Mouse (Mus musculus) MEL-GATA-1-ER (cell line): Measurements from ENCODE around the gene Ankrd2.
A peak's percentile ranks its signal among the peaks of the same experiment; 100 is the strongest.

ENCODE experiments used
- DNase-seq: peaks from one replicate; pipeline ENCODE4 v3.0.0-alpha.2; 2012; ENCODE audit warnings: low read depth; ENCODE audit errors: extremely low read depth

Ankrd2 gene

DNA sequence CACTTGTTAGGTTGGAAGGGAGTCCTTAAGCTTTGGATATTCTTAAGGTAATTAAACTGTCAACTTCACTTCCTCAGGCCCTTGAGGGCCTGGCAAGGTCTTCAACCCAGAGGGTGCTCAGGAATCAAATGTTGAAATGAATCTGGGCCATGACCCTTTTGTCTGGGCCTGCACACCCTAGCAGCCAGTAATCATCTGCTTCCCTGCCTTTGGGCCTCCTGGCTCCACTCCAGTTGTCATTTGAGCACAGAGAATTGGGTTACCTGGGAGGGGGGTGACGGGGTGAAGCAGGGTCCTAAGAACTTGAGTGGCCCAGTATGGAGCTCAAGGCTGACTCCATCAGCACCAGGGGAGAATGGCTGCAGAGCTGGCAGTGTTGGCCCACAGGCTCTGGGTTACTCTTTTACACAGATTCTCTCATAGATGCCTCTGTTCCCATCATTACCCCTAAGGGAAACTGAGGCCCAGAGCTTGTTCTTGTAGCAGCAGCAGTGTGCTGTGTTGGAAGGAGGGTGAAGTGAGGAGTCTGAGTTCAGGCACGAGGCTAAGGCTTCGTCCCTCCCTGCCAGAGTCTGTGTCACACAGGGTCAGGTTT, 21.5 kb upstream of the Ankrd2 start:
- DNase-seq, result no peak

DNA sequence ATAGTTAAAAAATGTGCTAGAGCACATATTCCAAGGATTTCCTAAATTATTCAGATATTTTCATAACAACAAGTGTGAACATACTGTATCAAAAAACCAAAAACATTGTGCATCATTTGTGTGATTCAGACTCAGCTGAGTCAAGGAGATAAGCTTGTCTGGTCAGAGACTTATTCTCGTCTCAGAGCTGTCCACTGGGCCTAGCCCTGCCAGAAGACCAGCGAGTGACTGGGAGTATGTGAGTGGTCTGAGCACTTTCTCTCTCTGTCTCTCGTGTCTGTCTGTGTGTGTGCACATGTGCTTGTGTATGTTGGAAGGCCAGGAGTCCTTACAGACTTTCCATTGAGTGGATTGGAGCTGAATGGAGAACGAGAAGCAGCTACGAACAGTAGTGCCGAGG, 20.8 kb upstream of the Ankrd2 start:
- DNase-seq, result no peak

- DNase-seq, result no peak
These were observed 19.5 kb upstream of the Ankrd2 start for GRCm38 (mm10) chr19:42016251-42016650.

- DNase-seq, result no peak
These were observed 19.0 kb upstream of the Ankrd2 start for GRCm38 (mm10) chr19:42016840-42017239.

GRCm38 (mm10) chr19:42017399-42018247, 18.2 kb upstream of the Ankrd2 start:
- DNase-seq, result peak; percentile 10

DNA sequence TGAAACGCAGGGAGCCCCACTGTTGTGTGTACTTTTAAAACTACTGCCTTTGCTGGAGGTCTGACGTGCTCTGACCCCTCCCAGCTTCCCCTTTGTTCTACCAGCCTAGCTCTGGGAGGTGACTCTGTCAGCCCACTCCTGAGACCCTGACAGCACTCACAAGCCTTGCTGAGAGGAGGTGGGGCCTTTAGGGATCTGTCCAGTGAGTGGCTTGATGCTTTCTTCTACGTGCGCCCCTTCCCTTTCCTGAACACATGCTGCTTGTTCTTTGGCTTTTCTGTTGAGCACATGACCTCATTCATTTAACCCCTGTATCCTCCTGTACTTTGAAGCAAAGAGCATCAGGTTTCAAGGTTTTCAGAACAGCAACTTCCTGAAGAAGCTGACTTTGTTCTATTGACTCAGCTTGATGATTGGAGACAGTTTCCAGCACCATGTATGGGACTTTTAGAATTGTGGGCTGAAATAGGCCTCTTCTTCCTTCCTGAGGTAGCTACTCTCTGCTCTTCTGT, 16.7 kb upstream of the Ankrd2 start:
- DNase-seq, result no peak

DNA sequence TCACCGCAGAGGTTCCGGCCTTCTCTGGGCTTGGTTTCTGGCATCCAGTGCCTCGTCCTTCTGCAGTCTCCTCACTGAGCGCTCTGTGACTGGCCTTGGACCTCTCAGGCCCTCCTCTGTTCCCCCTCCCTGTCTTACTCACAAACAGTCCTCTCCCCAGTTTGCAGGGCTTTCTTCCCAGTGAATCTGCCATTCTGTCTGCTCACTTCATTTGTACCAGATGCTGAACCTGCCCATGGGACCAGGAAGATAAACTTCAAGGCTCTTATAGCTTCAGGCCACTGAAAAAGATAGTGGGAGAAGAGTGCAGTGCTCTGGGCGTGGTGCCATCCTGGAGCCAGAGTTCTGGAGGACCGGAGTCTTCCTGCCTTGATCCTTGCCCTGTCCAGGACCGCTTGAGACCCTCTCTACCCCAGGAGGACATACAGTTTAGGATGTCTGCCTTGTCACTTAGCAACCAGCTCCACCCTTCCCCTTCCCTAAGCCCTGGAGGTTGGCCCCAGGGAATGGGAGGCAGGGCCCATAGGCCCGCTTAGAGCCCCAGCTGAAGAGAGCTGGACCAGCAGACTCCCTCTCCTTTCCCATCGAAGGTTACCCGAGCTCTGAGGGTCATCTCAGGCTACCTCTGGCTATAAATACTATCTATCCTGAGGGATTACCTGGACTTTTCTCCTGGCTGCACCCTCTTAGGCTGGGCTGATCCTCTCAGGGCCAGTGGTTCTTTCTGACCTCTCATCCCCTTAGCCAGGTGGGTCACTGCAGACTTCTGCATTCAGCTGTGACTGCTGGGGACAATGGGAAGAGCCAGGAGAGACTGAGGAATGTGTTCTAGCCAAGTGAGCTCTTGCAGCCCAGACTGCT, 13.9 kb upstream of the Ankrd2 start:
- DNase-seq, result no peak

DNA sequence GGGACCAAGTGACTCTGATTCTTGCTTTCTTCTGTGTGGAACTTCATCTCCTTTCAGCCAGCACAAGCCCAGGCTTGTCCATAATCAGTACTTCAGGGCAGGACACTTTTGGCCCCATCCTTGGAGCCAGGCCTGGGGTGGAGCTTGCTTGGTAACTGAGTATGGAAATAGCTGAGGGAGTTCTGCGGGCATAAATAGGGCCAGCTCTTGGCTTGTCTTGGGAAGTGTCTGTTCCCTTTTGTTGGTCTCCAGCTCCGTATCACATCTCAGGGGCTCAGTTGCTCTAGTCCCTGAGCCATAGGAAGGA, 13.3 kb upstream of the Ankrd2 start:
- DNase-seq, result no peak

GRCm38 (mm10) chr19:42026158-42026557, 9.6 kb upstream of the Ankrd2 start:
- DNase-seq, result peak; percentile 56

DNA sequence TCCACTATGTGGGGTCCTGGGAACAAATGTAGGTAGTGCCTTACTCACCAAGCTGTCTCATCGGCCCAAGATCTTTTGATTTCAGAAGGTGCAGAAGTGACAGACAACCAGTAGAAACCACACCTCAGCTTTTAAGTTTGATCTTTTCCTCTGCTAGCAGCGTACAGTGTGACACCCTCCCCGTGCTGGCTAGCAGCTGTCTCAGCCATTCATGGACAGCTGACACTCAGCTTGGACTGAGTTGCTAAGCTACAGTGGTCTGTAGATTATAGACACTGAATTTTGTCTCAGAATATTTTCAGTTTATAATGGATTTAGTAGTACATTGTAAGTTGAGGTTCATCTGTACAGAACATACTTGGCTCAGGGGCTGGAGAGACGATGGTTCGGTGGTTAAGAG, 4.7 kb upstream of the Ankrd2 start:
- DNase-seq, result no peak

- DNase-seq, result no peak
These were observed 2.2 kb upstream of the Ankrd2 start for GRCm38 (mm10) chr19:42033611-42034010.

DNA sequence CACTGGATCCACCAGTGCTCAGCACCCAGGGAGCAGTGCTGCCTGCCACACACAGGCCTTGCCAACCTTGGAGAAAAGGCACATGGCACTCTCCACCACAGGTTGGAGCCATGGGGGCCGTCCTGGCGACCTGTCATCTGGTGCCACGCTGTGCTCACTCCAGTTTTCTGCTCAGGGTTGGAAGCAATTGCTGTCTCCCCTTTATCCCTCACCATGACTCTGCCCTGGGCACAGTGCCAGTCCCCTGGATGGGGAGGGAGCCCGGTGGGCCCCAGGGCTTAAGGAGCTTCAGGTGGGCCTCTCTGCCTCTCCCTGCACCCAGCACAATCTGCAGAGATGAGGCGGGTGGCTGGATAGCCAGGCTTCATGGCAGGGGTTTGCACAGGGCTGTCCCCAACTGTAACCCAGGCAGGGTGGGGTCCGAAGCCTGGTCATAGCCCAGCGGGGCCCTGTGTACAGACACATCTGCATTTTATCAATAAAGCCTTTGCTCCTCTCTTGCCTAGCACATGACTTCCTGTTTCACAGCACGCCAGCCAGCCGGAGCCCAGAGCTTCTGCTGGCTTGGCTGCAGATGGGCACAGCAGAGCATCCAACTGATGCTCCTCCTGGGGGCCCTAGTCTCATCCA, 1.5 kb upstream of the Ankrd2 start:
- no peak for DNase-seq

GRCm38 (mm10) chr19:42034881-42035455, 832 bp upstream of the Ankrd2 start:
- no peak for DNase-seq

DNA sequence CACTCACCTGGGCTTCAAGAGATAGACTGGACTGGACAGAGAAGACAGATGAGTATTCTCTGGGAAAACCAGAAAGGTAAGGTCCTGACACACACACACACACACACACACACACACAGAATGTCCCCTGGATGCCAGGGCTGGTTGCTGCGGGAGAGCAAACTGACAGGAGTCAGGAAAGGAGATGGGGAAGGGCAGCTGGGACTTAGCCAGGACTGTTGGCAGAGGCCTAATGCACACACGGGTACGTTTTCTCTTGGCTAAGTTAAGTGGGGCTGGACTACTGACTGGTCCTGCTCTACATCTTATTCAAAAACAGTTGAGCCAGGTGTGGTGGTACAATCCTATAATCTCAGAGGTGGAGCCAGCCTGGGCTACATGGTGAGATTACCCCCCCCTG, 557 bp downstream of the Ankrd2 start:
- no peak for DNase-seq

DNA sequence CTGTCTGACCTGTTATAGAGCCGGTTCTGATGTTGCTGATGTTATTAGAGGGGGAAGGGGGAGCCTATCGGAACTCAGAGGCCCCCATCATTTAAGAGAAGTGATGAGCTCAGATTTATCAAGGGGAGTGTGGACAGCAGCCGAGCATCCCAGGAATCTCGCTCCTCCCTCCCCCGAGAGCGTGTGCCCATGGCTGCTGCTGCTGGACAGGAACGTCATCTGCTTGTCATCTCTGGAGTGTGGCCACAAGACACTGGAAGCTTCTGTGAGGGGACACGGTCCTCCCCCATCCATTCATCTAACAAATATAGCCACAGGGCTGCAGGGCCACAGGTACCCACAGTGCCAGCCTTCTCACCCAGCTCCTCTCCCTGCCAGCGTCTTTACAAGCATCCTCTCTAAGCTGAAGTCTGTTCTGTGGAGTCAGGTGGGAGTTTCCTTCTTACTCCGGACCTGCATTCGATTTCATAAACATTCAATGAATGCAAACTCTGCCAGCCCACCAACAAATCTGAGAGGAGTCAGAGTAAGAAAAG, 1.4 kb downstream of the Ankrd2 start:
- no peak for DNase-seq

DNA sequence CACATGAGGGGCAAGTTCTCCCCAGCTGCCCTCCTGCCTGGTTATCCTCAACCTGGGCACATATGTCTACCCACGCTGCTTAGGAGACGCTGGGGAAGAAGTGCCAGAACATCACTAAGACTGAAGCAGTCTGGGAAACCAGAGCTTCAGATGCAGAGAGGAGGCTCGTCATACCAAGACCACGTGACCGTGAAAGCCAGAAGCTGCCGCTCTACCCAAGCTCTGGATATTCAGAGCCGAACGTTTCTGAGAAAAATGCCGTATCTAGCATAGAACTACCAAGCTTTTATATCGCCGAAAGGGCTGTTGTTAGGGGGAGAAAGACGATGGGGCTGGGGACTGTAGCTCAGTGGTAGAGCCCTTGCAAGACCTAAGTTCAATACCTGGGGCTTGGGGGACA, 2.5 kb downstream of the Ankrd2 start:
- DNase-seq, result no peak

DNA sequence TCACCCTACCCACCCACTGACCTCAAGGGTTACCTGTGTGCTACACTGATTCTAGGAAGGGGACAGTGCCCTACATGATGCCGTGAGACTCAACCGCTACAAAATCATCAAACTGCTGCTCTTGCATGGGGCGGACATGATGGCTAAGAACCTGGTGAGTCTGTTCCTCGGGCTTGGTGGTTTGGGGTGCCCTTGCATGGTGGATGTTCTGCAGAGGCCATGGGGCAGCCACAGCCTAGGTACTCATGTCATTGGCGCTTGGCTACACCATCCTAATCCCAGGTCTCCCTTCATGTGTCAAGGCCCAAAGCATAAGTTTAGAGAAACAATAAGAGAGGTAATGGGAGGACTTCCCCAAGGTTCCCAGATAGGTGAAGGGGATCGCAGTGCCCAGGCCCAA, 8.2 kb downstream of the Ankrd2 start:
- DNase-seq, result no peak

DNA sequence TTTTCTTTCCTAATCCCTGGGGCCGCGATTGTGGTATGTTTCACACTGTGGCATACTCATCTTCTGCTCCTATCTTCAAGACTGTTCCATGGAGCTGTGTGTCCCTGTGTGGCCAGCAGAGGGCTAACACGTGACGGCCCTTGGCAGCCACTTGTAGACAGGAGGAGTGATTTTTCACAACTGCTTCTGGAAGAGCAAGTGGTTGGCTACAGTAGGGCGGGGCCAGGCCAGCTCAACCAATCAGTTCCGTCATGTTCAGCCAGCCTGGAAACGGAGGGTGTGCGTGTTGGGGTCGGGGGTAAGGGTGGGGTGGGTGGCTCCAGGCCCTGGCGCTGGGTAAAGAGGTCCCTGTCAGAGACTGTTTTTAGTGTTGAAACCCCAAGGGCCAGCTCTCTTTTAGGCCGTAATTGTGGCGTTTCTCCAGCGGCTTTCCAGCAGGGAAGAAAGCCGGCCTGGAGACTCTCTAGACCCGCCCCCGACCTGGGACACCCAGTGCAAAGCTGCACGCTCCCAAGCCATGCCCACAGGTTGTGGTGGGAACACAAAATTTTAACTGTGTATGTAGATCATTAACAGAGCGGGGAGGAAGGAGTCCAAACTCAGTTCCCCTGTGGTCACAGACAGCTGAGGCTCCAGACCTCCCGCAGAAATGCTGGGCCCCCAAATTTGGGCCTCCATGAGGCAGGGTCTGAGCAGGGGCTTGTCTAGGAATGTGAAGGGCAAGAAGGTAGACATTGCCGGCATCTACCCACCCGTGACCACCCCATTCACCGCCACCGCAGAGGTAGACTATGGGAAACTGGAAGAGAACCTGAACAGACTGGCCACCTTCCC, 9.7 kb downstream of the Ankrd2 start, which contains the start of gene Hoga1:
Gene Hoga1, plus strand, starts transcription at position 342 of the 834 bp plus-strand sequence.
- DNase-seq, result peak; percentile 96

- no peak for DNase-seq
These were observed 14.5 kb downstream of the Ankrd2 start for GRCm38 (mm10) chr19:42050251-42050650.

GRCm38 (mm10) chr19:42051351-42051750, 15.6 kb downstream of the Ankrd2 start:
- DNase-seq, result no peak
